Mouse (Mus musculus): ENCODE measurements at regions not wholly inside any gene's neighbourhood (a gene's known extent, or its start where the extent isn't known, plus 50 kb on each side); places are given as distances from the start of the nearest gene placed in this dataset.

- DNase-seq (ENCODE audit: low spot score), result no peak
- H3K9me3 ChIP-seq (ENCODE audit: low read length), result no peaks in the 10 kb centered on the region
Measured at GRCm38 (mm10) chr4:29604322-29604721, 791.4 kb downstream of the Epha7 start.

DNA sequence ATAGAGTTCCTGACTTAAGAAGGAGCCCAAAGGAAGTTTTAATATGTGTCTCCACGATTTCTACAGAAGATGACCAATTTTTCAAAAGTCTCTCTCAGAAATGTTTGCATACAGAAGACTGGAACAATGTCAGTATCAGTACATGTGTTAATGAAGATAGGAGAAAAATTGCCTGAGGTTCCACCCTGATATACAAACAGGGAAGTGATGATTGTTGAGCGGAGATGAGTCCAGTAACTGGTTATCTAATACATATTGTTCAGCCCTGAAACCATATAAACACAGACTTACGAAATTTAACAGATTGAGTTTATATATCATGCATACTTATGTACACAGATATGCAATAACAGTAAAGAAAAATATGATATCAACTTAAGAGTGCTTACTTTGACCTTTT, 805.0 kb downstream of the Epha7 start:
- 88% methylated on average over 3 of the region's 3 CpGs for WGBS
- no peaks in the 10 kb centered on the region for H3K4me1 ChIP-seq (ENCODE audit: insufficient read depth, low read length)
- H3K9ac ChIP-seq (replicated peaks; ENCODE audit: low read length), result no peak overlapping the region
- TF ChIP-seq CTCF (IDR thresholded peaks at IDR 0.05; ENCODE audit: low read depth), result no peak
- no peak for ATAC-seq
- H3K27ac ChIP-seq, result no peak overlapping the region
- no peak overlapping the region for H3K4me2 ChIP-seq (ENCODE audit: low read depth, low read length)
- H3K9me3 ChIP-seq (ENCODE audit: low read length), result no peaks in the 10 kb centered on the region
- no peak overlapping the region for H3K4me3 ChIP-seq (ENCODE audit: low read length)
- H3K36me3 ChIP-seq (ENCODE audit: insufficient read depth, low read length), result no peaks in the 10 kb centered on the region
- H3K27me3 ChIP-seq (ENCODE audit: insufficient read depth, low read length), result no peaks in the 10 kb centered on the region
- no peak for DNase-seq (ENCODE audit: low spot score)

More at GRCm38 (mm10) chr4:29604322-29604721, 791.4 kb downstream of the Epha7 start:
- Histone ChIP-seq H3K27ac (no peak overlapping the region), H3K9ac (replicated peaks; ENCODE audit: low read length) (no peak overlapping the region), H3K4me1 (ENCODE audit: insufficient read depth, low read length) (no peaks in the 10 kb centered on the region), H3K4me3 (ENCODE audit: low read length) (no peak overlapping the region), H3K27me3 (ENCODE audit: insufficient read depth, low read length) (no peaks in the 10 kb centered on the region), H3K36me3 (ENCODE audit: insufficient read depth, low read length) (no peaks in the 10 kb centered on the region), H3K4me2 (ENCODE audit: low read depth, low read length) (no peak overlapping the region)
- 45% methylated on average over 2 of the region's 2 CpGs for WGBS
- no peak for TF ChIP-seq CTCF (IDR thresholded peaks at IDR 0.05; ENCODE audit: low read depth)
- no peak for ATAC-seq

- H3K27ac ChIP-seq, result no peak overlapping the region
- H3K4me2 ChIP-seq (ENCODE audit: low read depth, low read length), result no peak overlapping the region
- no peak for ATAC-seq
- no peaks in the 10 kb centered on the region for H3K36me3 ChIP-seq (ENCODE audit: insufficient read depth, low read length)
- 76% methylated on average over 2 of the region's 2 CpGs for WGBS
- DNase-seq (ENCODE audit: low spot score), result no peak
- H3K4me1 ChIP-seq (ENCODE audit: insufficient read depth, low read length), result no peaks in the 10 kb centered on the region
- no peak overlapping the region for H3K9ac ChIP-seq (replicated peaks; ENCODE audit: low read length)
- H3K9me3 ChIP-seq (ENCODE audit: low read length), result no peaks in the 10 kb centered on the region
- no peak for TF ChIP-seq CTCF (IDR thresholded peaks at IDR 0.05; ENCODE audit: low read depth)
- no peak overlapping the region for H3K4me3 ChIP-seq (ENCODE audit: low read length)
- H3K27me3 ChIP-seq (ENCODE audit: insufficient read depth, low read length), result no peaks in the 10 kb centered on the region
Measured at GRCm38 (mm10) chr4:29644839-29645565, 832.1 kb downstream of the Epha7 start.

GRCm38 (mm10) chr4:29653951-29654350, 841.0 kb downstream of the Epha7 start:
- Histone ChIP-seq H3K4me1 (ENCODE audit: insufficient read depth, low read length) (no peaks in the 10 kb centered on the region), H3K36me3 (ENCODE audit: insufficient read depth, low read length) (no peaks in the 10 kb centered on the region), H3K4me3 (ENCODE audit: low read length) (no peak overlapping the region), H3K27me3 (ENCODE audit: insufficient read depth, low read length) (no peaks in the 10 kb centered on the region), H3K9ac (replicated peaks; ENCODE audit: low read length) (no peak overlapping the region), H3K27ac (no peak overlapping the region), H3K4me2 (ENCODE audit: low read depth, low read length) (no peak overlapping the region), H3K9me3 (ENCODE audit: low read length) (no peaks in the 10 kb centered on the region)
- ATAC-seq, result no peak
- WGBS, result 45% methylated on average over 2 of the region's 2 CpGs
- DNase-seq (ENCODE audit: low spot score), result no peak
- no peak for TF ChIP-seq CTCF (IDR thresholded peaks at IDR 0.05; ENCODE audit: low read depth)

- Histone ChIP-seq H3K4me3 (ENCODE audit: low read length) (no peak overlapping the region), H3K9me3 (ENCODE audit: low read length) (no peaks in the 10 kb centered on the region), H3K27me3 (ENCODE audit: insufficient read depth, low read length) (no peaks in the 10 kb centered on the region), H3K9ac (replicated peaks; ENCODE audit: low read length) (no peak overlapping the region), H3K4me2 (ENCODE audit: low read depth, low read length) (no peak overlapping the region), H3K36me3 (ENCODE audit: insufficient read depth, low read length) (no peaks in the 10 kb centered on the region), H3K27ac (no peak overlapping the region), H3K4me1 (ENCODE audit: insufficient read depth, low read length) (no peaks in the 10 kb centered on the region)
- no peak for TF ChIP-seq CTCF (IDR thresholded peaks at IDR 0.05; ENCODE audit: low read depth)
- ATAC-seq, result no peak
- 82% methylated on average over 1 of the region's 1 CpGs for WGBS
- peak; percentile 2 for DNase-seq (ENCODE audit: low spot score)
Measured at GRCm38 (mm10) chr4:29655606-29656005, 842.7 kb downstream of the Epha7 start.

- Histone ChIP-seq H3K4me1 (ENCODE audit: insufficient read depth, low read length) (no peaks in the 10 kb centered on the region), H3K27me3 (ENCODE audit: insufficient read depth, low read length) (no peaks in the 10 kb centered on the region), H3K4me2 (ENCODE audit: low read depth, low read length) (no peak overlapping the region), H3K9me3 (ENCODE audit: low read length) (no peaks in the 10 kb centered on the region), H3K9ac (replicated peaks; ENCODE audit: low read length) (no peak overlapping the region), H3K27ac (no peak overlapping the region), H3K4me3 (ENCODE audit: low read length) (no peak overlapping the region), H3K36me3 (ENCODE audit: insufficient read depth, low read length) (no peaks in the 10 kb centered on the region)
- 53% methylated on average over 6 of the region's 6 CpGs for WGBS
- TF ChIP-seq CTCF (IDR thresholded peaks at IDR 0.05; ENCODE audit: low read depth), result no peak
- DNase-seq (ENCODE audit: low spot score), result no peak
- ATAC-seq, result no peak
Measured at GRCm38 (mm10) chr4:29661140-29662108, 848.5 kb downstream of the Epha7 start.

Measured in hindbrain, postnatal 0 days (tissue).